Mouse (Mus musculus) embryo, embryonic 11 days (tissue): ENCODE data around the gene Cyp4a12a.
A peak's percentile ranks its signal among the peaks of the same experiment; 100 is the strongest.
"Not testable (repeated sequence)": the region's sequence is repeated elsewhere in the genome, so short reads cannot be mapped to it uniquely, and the experiment has no call there.

Experiments used
- DNase-seq: peaks from one replicate; pipeline ENCODE4 v3.0.0-alpha.2; 2015

Gene Cyp4a12a

GRCm38 (mm10) chr4:115298746-115299145 lies at the start of gene Cyp4a12a:
Gene Cyp4a12a (plus strand): TSS chr4:115299046.
- DNase-seq, result not testable (repeated sequence)

DNA sequence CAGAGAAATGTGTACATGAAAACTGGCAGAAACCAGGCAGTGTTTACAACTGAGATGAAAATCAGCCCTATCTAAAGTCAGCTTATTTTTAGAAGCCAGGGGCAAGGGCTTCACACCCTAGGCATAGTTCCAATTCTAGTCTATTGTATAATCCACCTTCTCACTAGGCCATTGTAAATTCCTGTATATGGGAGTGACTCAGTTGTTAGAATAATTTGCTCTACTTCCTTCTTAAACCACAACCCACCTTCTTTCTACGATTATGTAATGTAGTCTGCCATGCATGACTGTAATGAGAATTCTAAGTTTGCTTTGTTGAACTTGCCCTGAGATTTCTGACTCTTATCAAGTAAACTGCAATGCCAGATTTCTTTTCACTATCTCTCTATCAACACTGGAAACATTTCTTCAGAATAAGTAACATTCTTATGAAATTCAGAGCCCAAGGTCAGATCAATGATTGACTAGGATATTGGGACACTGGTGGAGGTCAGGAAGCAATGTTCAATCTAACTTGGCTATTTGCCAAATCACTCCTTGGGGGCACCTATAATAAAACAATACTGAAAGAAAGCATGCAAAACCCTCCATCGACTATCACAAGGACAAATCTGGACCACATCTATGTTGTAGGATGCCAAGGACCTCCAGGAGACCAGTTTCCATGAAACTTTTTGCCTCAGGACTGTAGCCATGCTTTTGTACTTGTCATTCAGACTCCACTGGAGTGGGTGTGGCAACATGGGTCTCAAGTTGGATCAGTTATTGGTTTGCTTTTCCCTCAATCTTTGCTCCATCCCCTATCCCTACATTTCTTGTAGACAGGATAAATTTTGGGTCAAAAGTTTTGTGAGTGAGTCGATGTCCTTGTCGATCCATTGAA lies 33.9 kb upstream of the Cyp4a12a start:
- not testable (repeated sequence) for DNase-seq

DNA sequence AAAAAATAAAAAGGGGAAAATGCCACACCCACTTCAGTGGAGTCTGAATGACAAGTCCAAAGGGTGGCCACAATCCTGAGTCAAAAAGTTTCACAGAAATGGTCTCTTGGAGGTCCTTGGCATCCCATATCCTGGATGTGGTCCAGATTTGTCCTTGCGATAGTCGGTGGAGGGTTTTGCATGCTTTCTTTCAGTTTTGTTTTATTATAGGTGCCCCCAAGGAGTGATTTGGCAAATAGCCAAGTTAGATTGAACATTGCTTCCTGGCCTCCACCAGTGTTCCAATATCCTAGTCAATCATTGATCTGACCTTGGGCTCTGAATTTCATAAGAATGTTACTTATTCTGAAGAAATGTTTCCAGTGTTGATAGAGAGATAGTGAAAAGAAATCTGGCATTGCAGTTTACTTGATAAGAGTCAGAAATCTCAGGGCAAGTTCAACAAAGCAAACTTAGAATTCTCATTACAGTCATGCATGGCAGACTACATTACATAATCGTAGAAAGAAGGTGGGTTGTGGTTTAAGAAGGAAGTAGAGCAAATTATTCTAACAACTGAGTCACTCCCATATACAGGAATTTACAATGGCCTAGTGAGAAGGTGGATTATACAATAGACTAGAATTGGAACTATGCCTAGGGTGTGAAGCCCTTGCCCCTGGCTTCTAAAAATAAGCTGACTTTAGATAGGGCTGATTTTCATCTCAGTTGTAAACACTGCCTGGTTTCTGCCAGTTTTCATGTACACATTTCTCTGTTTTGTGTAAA lies 20.4 kb upstream of the Cyp4a12a start:
- not testable (repeated sequence) for DNase-seq

DNA sequence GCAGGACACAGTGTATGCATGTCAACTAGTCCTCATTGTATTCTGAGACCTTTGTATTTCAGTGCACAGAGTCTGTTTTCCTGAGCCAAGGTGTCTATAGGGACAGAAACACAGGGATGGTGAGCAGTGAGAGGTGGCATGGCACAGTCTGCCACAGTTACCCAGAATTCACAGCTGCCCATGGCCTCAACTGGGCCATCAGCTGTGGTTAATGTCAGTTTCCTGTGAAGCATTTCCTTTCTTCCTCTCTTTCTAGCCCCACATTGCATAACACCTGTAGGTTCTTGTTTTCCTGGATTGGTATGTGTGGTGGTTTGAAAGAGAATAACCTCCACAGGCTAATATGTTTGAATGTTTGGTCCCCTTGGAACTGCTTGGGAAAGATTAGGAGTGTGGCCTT lies 18.5 kb upstream of the Cyp4a12a start:
- DNase-seq, result no peak

- peak; percentile 1 for DNase-seq
These were observed 18.1 kb upstream of the Cyp4a12a start for GRCm38 (mm10) chr4:115280779-115281178.

DNA sequence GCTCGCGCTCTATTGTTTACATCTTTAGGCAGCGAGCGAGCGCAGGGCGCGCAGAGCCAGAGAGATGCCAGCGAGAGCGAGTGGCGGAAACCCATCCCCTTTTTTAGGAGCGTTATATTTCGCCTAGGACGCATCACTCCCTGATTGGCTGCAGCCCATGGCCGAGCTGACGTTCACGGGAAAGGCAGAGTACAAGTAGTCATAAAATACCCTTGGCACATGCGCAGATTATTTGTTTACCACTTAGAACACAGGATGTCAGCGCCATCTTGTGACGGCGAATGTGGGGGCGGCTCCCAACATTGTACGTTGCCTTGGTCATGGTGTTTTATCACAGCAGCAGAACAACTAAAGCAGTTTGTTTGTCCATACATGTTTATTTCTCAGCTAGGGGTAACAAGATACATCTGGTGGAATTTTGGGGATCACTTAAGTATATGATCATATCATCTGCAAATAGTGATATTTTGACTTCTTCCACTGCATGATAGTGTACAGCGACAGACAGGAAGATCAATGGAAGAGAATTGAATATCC lies 17.5 kb upstream of the Cyp4a12a start:
- DNase-seq, result peak; percentile 53

DNA sequence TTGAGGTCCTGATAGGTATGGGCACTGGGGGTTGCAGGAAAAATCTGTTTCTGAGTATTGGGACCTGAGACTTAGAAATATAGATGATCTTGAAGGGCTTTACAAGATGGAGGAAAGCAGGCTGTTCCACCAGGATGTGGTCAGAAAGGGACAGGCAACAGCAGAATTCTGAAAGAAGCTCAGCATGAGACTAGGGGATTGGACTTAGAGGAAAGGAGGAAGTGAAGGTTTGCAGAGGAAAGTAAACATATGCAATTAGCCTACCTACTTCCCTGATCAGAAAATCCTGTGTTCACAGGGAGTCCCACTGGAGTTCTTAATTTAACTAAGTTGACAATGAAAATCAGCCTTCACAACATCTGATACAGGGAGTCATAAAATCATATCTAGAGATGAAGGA lies 26.9 kb downstream of the Cyp4a12a start:
- not testable (repeated sequence) for DNase-seq

- not testable (repeated sequence) for DNase-seq
These were observed 66.8 kb downstream of the Cyp4a12a start for GRCm38 (mm10) chr4:115365624-115366023.

DNA sequence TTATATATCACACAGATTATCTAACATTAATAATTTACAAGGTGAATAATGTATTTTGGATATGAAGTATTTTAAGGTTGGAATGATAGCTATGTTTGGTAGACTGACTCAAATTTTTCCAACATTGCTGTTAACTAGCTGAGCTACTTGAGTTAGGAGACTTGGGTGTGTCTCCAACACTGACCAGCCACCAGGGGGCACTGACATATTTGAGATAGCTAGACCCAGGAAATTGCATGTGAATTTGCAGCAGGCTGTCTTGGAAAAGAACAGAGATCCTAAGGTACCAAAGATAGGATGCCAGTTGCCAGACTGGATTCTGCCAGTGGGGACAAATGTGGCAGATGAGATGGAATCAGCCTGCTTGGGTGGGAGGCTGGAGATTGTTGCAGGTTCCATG lies 69.2 kb downstream of the Cyp4a12a start:
- peak; percentile 1 for DNase-seq
